Mouse (Mus musculus) layer of hippocampus, adult 8-10 months (tissue): ENCODE results near the gene Actr1a. TPM values are rescaled to one million over a fixed set of nuclear protein-coding genes. Genes with fewer than 3 reads are reported as not detected.

Experiments used
- DNase-seq, 2 experiments: peaks; one replicate each; pipeline ENCODE4 v3.0.0; 2022; ENCODE audit warnings: low spot score in 2 of 2
- microRNA-seq, 2 experiments: library from miRNA; unstranded; fragments of <30 nt; microRNA quantifications; one replicate each; pipeline ENCODE4 v1.2.0; 2022
- total RNA-seq, 4 experiments: library from RNA; stranded (reverse); gene quantifications; 2 replicates each; pipeline ENCODE4 v1.2.4; 2022

The Actr1a gene
- total RNA-seq, 4 experiments from 2014 or later = 175 to 202 (median 183) TPM

- no peak for DNase-seq
These were observed 68.0 kb downstream of the Actr1a start for GRCm38 (mm10) chr19:46327531-46328064.

Small RNAs within 50 kb of the gene (microRNA-seq; reads per million reads assigned to microRNA genes)
- gene Mir146b = 1.3 to 3.8 reads per million in 2 experiments

Other genes starting within 250 kb of the Actr1a start
- gene Pitx3, start 247.4 kb downstream of the Actr1a start, total RNA-seq = not detected
- 100 to 1,000 TPM in 1 of 4 experiments, 10 to 100 TPM in 3; 82.5 to 103 (median 87.7) TPM for gene Gbf1, start 243.2 kb downstream of the Actr1a start, total RNA-seq
- 1 to 10 TPM; 2.6 to 4.2 (median 3.3) TPM for gene Nfkb2, start 91.4 kb downstream of the Actr1a start, total RNA-seq
- gene Psd, start 68.6 kb downstream of the Actr1a start, total RNA-seq = 100 to 1,000 TPM; 602 to 631 (median 613) TPM
- 10 to 100 TPM; 22.9 to 29.3 (median 25.8) TPM for gene Fbxl15, start 67.6 kb downstream of the Actr1a start, total RNA-seq
- 100 to 1,000 TPM; 158 to 175 (median 166) TPM for gene Cuedc2, start 57.0 kb downstream of the Actr1a start, total RNA-seq
- gene Mfsd13a, start 54.6 kb downstream of the Actr1a start, total RNA-seq = 10 to 100 TPM; 28.3 to 30.7 (median 30.3) TPM
- gene 2310034G01Rik, start 45.4 kb downstream of the Actr1a start, total RNA-seq = 1 to 10 TPM in 3 of 4 experiments, under 1 TPM in 1; 0.89 to 1.5 (median 1.3) TPM
- 10 to 100 TPM; 17.4 to 22.3 (median 19.4) TPM for gene Sufu, start 1.1 kb upstream of the Actr1a start, total RNA-seq
- 10 to 100 TPM; 91.0 to 98.4 (median 93.7) TPM for gene Trim8, start 106.0 kb upstream of the Actr1a start, total RNA-seq
- gene Arl3, start 177.4 kb upstream of the Actr1a start, total RNA-seq = 100 to 1,000 TPM in 2 of 4 experiments, 10 to 100 TPM in 2; 85.9 to 125 (median 103) TPM
- 1 to 10 TPM; 7.3 to 9.2 (median 7.5) TPM for gene Sfxn2, start 177.6 kb upstream of the Actr1a start, total RNA-seq
- 10 to 100 TPM; 40.2 to 43.3 (median 41.6) TPM for gene Wbp1l, start 203.3 kb upstream of the Actr1a start, total RNA-seq